Mouse (Mus musculus) liver, embryonic 16.5 days (tissue): ENCODE results near the gene Eng. TPM values are rescaled to one million over a fixed set of nuclear protein-coding genes. Genes with fewer than 3 reads are reported as not detected.

Experiments
- ATAC-seq: fragments of 200-750 bp; cut with Nextera tagmentation; 2 replicates; pipeline ENCODE4 v1.8.0; 2017; ENCODE audit warnings: low read depth, mild to moderate bottlenecking, moderate number of reproducible peaks, moderate library complexity
- H3K27ac ChIP-seq: fragments of 300-500 bp; sonication (generic); 2 replicates; pipeline ENCODE4 v1.5.1; 2014; ENCODE audit warnings: mild to moderate bottlenecking, low read length
- H3K27me3 ChIP-seq: fragments of 300-500 bp; sonication (generic); 2 replicates; pipeline ENCODE4 v1.6.1; 2014; ENCODE audit warnings: low read depth, low read length, mixed read lengths; ENCODE audit not compliant: control insufficient read depth, insufficient read depth
- H3K36me3 ChIP-seq: fragments of 300-500 bp; sonication (generic); 2 replicates; pipeline ENCODE4 v1.6.1; 2014; ENCODE audit warnings: mild to moderate bottlenecking; ENCODE audit not compliant: control insufficient read depth, insufficient read depth
- H3K4me1 ChIP-seq: fragments of 300-500 bp; sonication (generic); 2 replicates; pipeline ENCODE4 v1.6.1; 2014; ENCODE audit warnings: low read depth, low read length, mixed read lengths; ENCODE audit not compliant: control insufficient read depth
- H3K4me2 ChIP-seq: fragments of 300-500 bp; sonication (generic); 2 replicates; pipeline ENCODE4 v1.6.1; 2014; ENCODE audit warnings: low read depth, low read length, mixed read lengths
- H3K4me3 ChIP-seq: fragments of 300-500 bp; sonication (generic); 2 replicates; pipeline ENCODE4 v1.5.1; 2014; ENCODE audit warnings: low read depth, mild to moderate bottlenecking, low read length
- H3K9ac ChIP-seq: fragments of 300-500 bp; sonication (generic); 2 replicates; pipeline ENCODE4 v1.6.1; 2014; ENCODE audit warnings: low read depth, low read length
- H3K9me3 ChIP-seq: fragments of 300-500 bp; sonication (generic); replicated peaks from 2 replicates; pipeline ENCODE4 v1.6.1; 2016; ENCODE audit warnings: low read length; ENCODE audit not compliant: control insufficient read depth
- WGBS: fragments of 180-500 bp; shearing (Covaris S2); extraction: QIAGEN DNeasy Blood & Tissue Kit; methylation state at CpG from one replicate; pipeline ENCODE4 v1.1.7; 2014; ENCODE audit not compliant: insufficient replicate concordance; 5-methylcytosine and 5-hydroxymethylcytosine counted together
- polyA plus RNA-seq: library from polyadenylated mRNA; unstranded; fragments of >200 nt; fragmentation: Nextera tagmentation; extraction: Ambion mirVana; gene quantifications from 2 replicates; pipeline ENCODE4 v1.2.1, GENCODE M21; 2015

The Eng gene
- polyA plus RNA-seq, 1 experiment from 2014 or later, result 29.3 TPM

GRCm38 (mm10) chr2:32691041-32691440 lies 44.6 kb downstream of the Eng start:
- no peak overlapping the region for H3K9ac ChIP-seq

GRCm38 (mm10) chr2:32692496-32692895 lies 46.1 kb downstream of the Eng start:
- H3K27me3 ChIP-seq, result no peaks in the 10 kb centered on the region
- ATAC-seq, result no peak
- H3K36me3 ChIP-seq, result peaks cover 2% of the 10 kb centered on the region; the same call in 1 of the 2 replicates
- H3K4me1 ChIP-seq, result peaks cover 31% of the 10 kb centered on the region
- H3K27ac ChIP-seq, result no peak overlapping the region
- no peaks in the 10 kb centered on the region for H3K9me3 ChIP-seq
- H3K4me2 ChIP-seq, result peak overlapping the region; percentile 98; the same call in 1 of the 2 replicates
- H3K4me3 ChIP-seq, result peak overlapping the region; percentile 73
- peak overlapping the region; percentile 84; the same call in 1 of the 2 replicates for H3K9ac ChIP-seq
- 74% methylated on average over 14 of the region's 14 CpGs for WGBS

More at GRCm38 (mm10) chr2:32691041-32691440, 44.6 kb downstream of the Eng start:
- Histone ChIP-seq H3K27ac (no peak overlapping the region; the same call in 1 of the 2 replicates), H3K9me3 (no peaks in the 10 kb centered on the region), H3K4me2 (no peak overlapping the region), H3K36me3 (peaks cover 7% of the 10 kb centered on the region), H3K4me1 (peaks cover 31% of the 10 kb centered on the region), H3K27me3 (no peaks in the 10 kb centered on the region), H3K4me3 (no peak overlapping the region)
- no peak for ATAC-seq
- WGBS, result 64% methylated on average over 11 of the region's 11 CpGs

- Histone ChIP-seq H3K27me3 (no peaks in the 10 kb centered on the region), H3K4me3 (peak overlapping the region; percentile 73), H3K9ac (peak overlapping the region; percentile 84), H3K4me1 (peaks cover 31% of the 10 kb centered on the region), H3K27ac (no peak overlapping the region; the same call in 1 of the 2 replicates), H3K4me2 (peak overlapping the region; percentile 98), H3K36me3 (no peaks in the 10 kb centered on the region), H3K9me3 (no peaks in the 10 kb centered on the region)
- WGBS, result 3% methylated on average over 7 of the region's 7 CpGs
- no peak for ATAC-seq
Measured at GRCm38 (mm10) chr2:32693282-32693681, 46.9 kb downstream of the Eng start.

- Histone ChIP-seq H3K27me3 (no peaks in the 10 kb centered on the region), H3K9ac (peak overlapping the region; percentile 84), H3K4me3 (peak overlapping the region; percentile 73), H3K4me2 (peak overlapping the region; percentile 98), H3K4me1 (peaks cover 31% of the 10 kb centered on the region), H3K27ac (peak overlapping the region; percentile 78), H3K9me3 (no peaks in the 10 kb centered on the region), H3K36me3 (no peaks in the 10 kb centered on the region)
- under 1% methylated on average over 51 of the region's 51 CpGs for WGBS
- peak; percentile 96 for ATAC-seq
Measured at GRCm38 (mm10) chr2:32693823-32694411, 47.5 kb downstream of the Eng start.

- WGBS, result 79% methylated on average over 12 of the region's 12 CpGs
- Histone ChIP-seq H3K27ac (no peak overlapping the region), H3K27me3 (no peaks in the 10 kb centered on the region), H3K9me3 (no peaks in the 10 kb centered on the region), H3K4me1 (peaks cover 29% of the 10 kb centered on the region), H3K4me3 (no peak overlapping the region), H3K9ac (no peak overlapping the region), H3K4me2 (peak overlapping the region; percentile 98; the same call in 1 of the 2 replicates), H3K36me3 (no peaks in the 10 kb centered on the region)
- no peak for ATAC-seq
Measured at GRCm38 (mm10) chr2:32694691-32695090, 48.3 kb downstream of the Eng start.

GRCm38 (mm10) chr2:32699680-32700079 lies 53.3 kb downstream of the Eng start:
- Histone ChIP-seq H3K4me3 (no peak overlapping the region), H3K4me2 (no peak overlapping the region), H3K9ac (no peak overlapping the region), H3K36me3 (no peaks in the 10 kb centered on the region), H3K27me3 (no peaks in the 10 kb centered on the region), H3K4me1 (peaks cover 5% of the 10 kb centered on the region; the same call in 1 of the 2 replicates), H3K27ac (no peak overlapping the region), H3K9me3 (no peaks in the 10 kb centered on the region)
- ATAC-seq, result no peak
- 77% methylated on average over 6 of the region's 6 CpGs for WGBS

GRCm38 (mm10) chr2:32700966-32701743 lies 54.8 kb downstream of the Eng start:
- 67% methylated on average over 14 of the region's 14 CpGs for WGBS
- Histone ChIP-seq H3K9ac (no peak overlapping the region), H3K4me2 (peak overlapping the region; percentile 30), H3K27me3 (no peaks in the 10 kb centered on the region), H3K36me3 (peaks cover 6% of the 10 kb centered on the region), H3K27ac (peak overlapping the region; percentile 74), H3K9me3 (no peaks in the 10 kb centered on the region), H3K4me1 (peaks cover 5% of the 10 kb centered on the region; the same call in 1 of the 2 replicates), H3K4me3 (peak overlapping the region; percentile 6; the same call in 1 of the 2 replicates)
- ATAC-seq, result peak; percentile 80

GRCm38 (mm10) chr2:32703046-32703445 lies 56.7 kb downstream of the Eng start:
- Histone ChIP-seq H3K27ac (peak overlapping the region; percentile 68), H3K9ac (no peak overlapping the region), H3K9me3 (no peaks in the 10 kb centered on the region), H3K36me3 (peaks cover 22% of the 10 kb centered on the region), H3K4me3 (peak overlapping the region; percentile 41), H3K4me1 (peaks cover 5% of the 10 kb centered on the region; the same call in 1 of the 2 replicates), H3K27me3 (no peaks in the 10 kb centered on the region), H3K4me2 (peak overlapping the region; percentile 15)
- WGBS, result 76% methylated on average over 8 of the region's 8 CpGs
- ATAC-seq, result no peak

GRCm38 (mm10) chr2:32704021-32704421 lies 57.6 kb downstream of the Eng start, which contains the start of gene Fpgs:
Gene Fpgs (minus strand): TSS chr2:32704145.
- Histone ChIP-seq H3K4me2 (peak within 1 kb of the TSS; percentile 15), H3K27ac (peak within 1 kb of the TSS; percentile 68), H3K9me3 (no peaks in the 10 kb centered on the region), H3K4me1 (peaks cover 5% of the 10 kb centered on the region; the same call in 1 of the 2 replicates), H3K36me3 (peaks cover 26% of the 10 kb centered on the region), H3K4me3 (peak within 1 kb of the TSS; percentile 41), H3K27me3 (no peaks in the 10 kb centered on the region), H3K9ac (no peak within 1 kb of the TSS)
- peak; percentile 60 for ATAC-seq
- 61% methylated on average over 2 of the region's 2 CpGs for WGBS
